Mouse (Mus musculus) olfactory bulb, adult 2 months (tissue): ENCODE measurements around the gene Cadm3. TPM values are rescaled to one million over a fixed set of nuclear protein-coding genes. Genes with fewer than 3 reads are reported as not detected.

ENCODE experiments used
- H3K27ac ChIP-seq: fragments of 200-500 bp; 2 replicates; pipeline ENCODE4 v1.5.1; 2012; ENCODE audit warnings: low read depth, low read length; ENCODE audit not compliant: insufficient read depth
- H3K4me1 ChIP-seq: fragments of 200-500 bp; 2 replicates; pipeline ENCODE4 v1.6.1; 2012; ENCODE audit warnings: low read length; ENCODE audit not compliant: control insufficient read depth, insufficient read depth
- H3K4me3 ChIP-seq: fragments of 200-500 bp; 2 replicates; pipeline ENCODE4 v1.5.1; 2012; ENCODE audit warnings: mild to moderate bottlenecking, low read depth, low read length, moderate library complexity; ENCODE audit not compliant: insufficient read depth
- CTCF ChIP-seq: fragments of 200-500 bp; IDR thresholded peaks from 2 replicates; pipeline ENCODE4 v1.5.1; 2012; ENCODE audit warnings: low read depth, mild to moderate bottlenecking, low read length, moderate library complexity; ENCODE audit not compliant: insufficient read depth
- POLR2A ChIP-seq: fragments of 200-500 bp; IDR thresholded peaks from 2 replicates; pipeline ENCODE4 v1.6.1; 2012; ENCODE audit warnings: mild to moderate bottlenecking, low read depth, low read length, moderate library complexity; ENCODE audit not compliant: insufficient read depth
- WGBS: fragments of 180-500 bp; shearing (Covaris S2); methylation state at CpG from one replicate; pipeline ENCODE4 v1.1.7; 2018; 5-methylcytosine and 5-hydroxymethylcytosine counted together
- polyA plus RNA-seq: library from polyadenylated mRNA; stranded (reverse); fragments of >200 nt; gene quantifications from 2 replicates; pipeline ENCODE4 v1.2.4, GENCODE M21; 2012; ENCODE audit warnings: low replicate concordance; ENCODE audit not compliant: missing spikeins, insufficient read depth, insufficient read length

Cadm3 gene
- polyA plus RNA-seq, 1 experiment, result not detected

GRCm38 (mm10) chr1:173329743-173330142 is 37.8 kb downstream of the Cadm3 start:
- H3K27ac ChIP-seq, result no peak overlapping the region
- WGBS, result 54% methylated on average over 5 of the region's 5 CpGs

GRCm38 (mm10) chr1:173329185-173329584 is 38.3 kb downstream of the Cadm3 start:
- no peak for TF ChIP-seq POLR2A
- TF ChIP-seq CTCF, result no peak
- H3K4me1 ChIP-seq, result peaks cover 4% of the 10 kb centered on the region; the same call in 1 of the 2 replicates
- no peak overlapping the region for H3K4me3 ChIP-seq
- 61% methylated on average over 4 of the region's 4 CpGs for WGBS
- H3K27ac ChIP-seq, result no peak overlapping the region

More at GRCm38 (mm10) chr1:173329743-173330142, 37.8 kb downstream of the Cadm3 start:
- H3K4me3 ChIP-seq, result no peak overlapping the region
- H3K4me1 ChIP-seq, result peaks cover 7% of the 10 kb centered on the region; the same call in 1 of the 2 replicates
- TF ChIP-seq POLR2A, result no peak
- no peak for TF ChIP-seq CTCF

- TF ChIP-seq CTCF (no peak), POLR2A (no peak)
- H3K27ac ChIP-seq, result no peak overlapping the region
- H3K4me1 ChIP-seq, result peaks cover 4% of the 10 kb centered on the region; the same call in 1 of the 2 replicates
- no peak overlapping the region for H3K4me3 ChIP-seq
- WGBS, result 34% methylated on average over 8 of the region's 8 CpGs
Observed at GRCm38 (mm10) chr1:173328446-173328845, 39.0 kb downstream of the Cadm3 start.

- 63% methylated on average over 1 of the region's 1 CpGs for WGBS
- H3K4me3 ChIP-seq, result no peak overlapping the region
- TF ChIP-seq POLR2A (no peak), CTCF (no peak)
- H3K27ac ChIP-seq, result no peak overlapping the region
- H3K4me1 ChIP-seq, result no peaks in the 10 kb centered on the region
Observed at GRCm38 (mm10) chr1:173326552-173326951, 40.9 kb downstream of the Cadm3 start.

GRCm38 (mm10) chr1:173325395-173325794 is 42.1 kb downstream of the Cadm3 start:
- 80% methylated on average over 1 of the region's 1 CpGs for WGBS
- Histone ChIP-seq H3K27ac (no peak overlapping the region), H3K4me3 (no peak overlapping the region), H3K4me1 (no peaks in the 10 kb centered on the region)
- TF ChIP-seq CTCF (no peak), POLR2A (no peak)

- H3K27ac ChIP-seq, result no peak overlapping the region
- TF ChIP-seq POLR2A (no peak), CTCF (no peak)
- H3K4me1 ChIP-seq, result no peaks in the 10 kb centered on the region
- H3K4me3 ChIP-seq, result no peak overlapping the region
- 47% methylated on average over 4 of the region's 4 CpGs for WGBS
Observed at GRCm38 (mm10) chr1:173324961-173325360, 42.5 kb downstream of the Cadm3 start.

GRCm38 (mm10) chr1:173323839-173324585 is 43.5 kb downstream of the Cadm3 start:
- no peaks in the 10 kb centered on the region for H3K4me1 ChIP-seq
- WGBS, result 29% methylated on average over 5 of the region's 5 CpGs
- H3K27ac ChIP-seq, result no peak overlapping the region
- no peak overlapping the region for H3K4me3 ChIP-seq
- TF ChIP-seq POLR2A, result no peak
- TF ChIP-seq CTCF, result no peak

- Histone ChIP-seq H3K4me1 (no peaks in the 10 kb centered on the region), H3K4me3 (no peak overlapping the region), H3K27ac (no peak overlapping the region)
- 45% methylated on average over 6 of the region's 6 CpGs for WGBS
- no peak for TF ChIP-seq POLR2A
- no peak for TF ChIP-seq CTCF
Observed at GRCm38 (mm10) chr1:173322249-173322627, 45.3 kb downstream of the Cadm3 start.

- Histone ChIP-seq H3K4me1 (no peaks in the 10 kb centered on the region), H3K4me3 (no peak overlapping the region), H3K27ac (no peak overlapping the region)
- TF ChIP-seq POLR2A (no peak), CTCF (no peak)
- WGBS, result 55% methylated on average over 8 of the region's 8 CpGs
Observed at GRCm38 (mm10) chr1:173321593-173322248, 45.8 kb downstream of the Cadm3 start.
